ENCODE assay signal across 9 mouse cellular contexts in genomic region chr10:122964241-122964636, GRCm38 (mm10).
DNase-seq lines count a peak whose midpoint lies in the region; ATAC-seq and TF ChIP-seq lines count a peak whose summit lies in the region.
"Had no signal": no experiment of that assay in that cellular context is flagged by ENCODE, and none has a peak within 500 bp of the region (broad histone marks: within the 10 kb centered on the region; RNA-seq: fewer than 3 reads in every experiment).

No protein-coding gene starts in this region.

- H3K4me1 ChIP-seq in heart, embryonic 12.5 days (replicated peaks): peaks cover 32% of the 10 kb centered on the region
- H3K4me1 ChIP-seq in E14TG2a.4 (replicated peaks; ENCODE audit: low read depth, low read length): peaks cover 46% of the 10 kb centered on the region
- H3K4me1 ChIP-seq in forebrain, postnatal 0 days (ENCODE audit: insufficient read depth): peaks cover 10% of the 10 kb centered on the region; the same call in 1 of the 2 replicates
- peaks cover 30% of the 10 kb centered on the region for H3K4me1 ChIP-seq in limb, embryonic 15.5 days
- H3K4me1 ChIP-seq: liver, embryonic 12.5 days had no signal

- TF ChIP-seq CTCF in E14TG2a.4 (conservative IDR thresholded peaks at IDR 0.05; ENCODE audit: low read length): no peak
- no peak for TF ChIP-seq CTCF in forebrain, postnatal 0 days (IDR thresholded peaks at IDR 0.05; ENCODE audit: low read depth)

- WGBS in heart, embryonic 12.5 days: 26% methylated on average over 4 of the region's 4 CpGs
- WGBS in forebrain, postnatal 0 days: 30% methylated on average over 4 of the region's 4 CpGs
- 48% methylated on average over 4 of the region's 4 CpGs for WGBS in limb, embryonic 15.5 days

- no peak for ATAC-seq in heart, embryonic 12.5 days (ENCODE audit: insufficient number of reproducible peaks, low FRiP score)
- peak; percentile 30; the same call in 1 of the 2 replicates for ATAC-seq in forebrain, postnatal 0 days
- no peak for ATAC-seq in limb, embryonic 15.5 days (ENCODE audit: insufficient number of reproducible peaks, low FRiP score, low TSS enrichment, low read depth)
- ATAC-seq: liver, embryonic 12.5 days had no signal

- no peaks in the 10 kb centered on the region for H3K36me3 ChIP-seq in heart, embryonic 12.5 days
- no peaks in the 10 kb centered on the region for H3K36me3 ChIP-seq in E14TG2a.4 (ENCODE audit: insufficient read depth, low read length)
- H3K36me3 ChIP-seq in forebrain, postnatal 0 days (ENCODE audit: insufficient read depth): no peaks in the 10 kb centered on the region
- H3K36me3 ChIP-seq in limb, embryonic 15.5 days: no peaks in the 10 kb centered on the region
- H3K36me3 ChIP-seq: liver, embryonic 12.5 days had no signal

- peaks cover 8% of the 10 kb centered on the region for H3K9me3 ChIP-seq in heart, embryonic 12.5 days (replicated peaks)
- peaks cover 13% of the 10 kb centered on the region; the same call in 1 of the 2 replicates for H3K9me3 ChIP-seq in E14TG2a.4 (ENCODE audit: low read length)
- no peaks in the 10 kb centered on the region for H3K9me3 ChIP-seq in forebrain, postnatal 0 days (ENCODE audit: low read length)
- no peaks in the 10 kb centered on the region for H3K9me3 ChIP-seq in limb, embryonic 15.5 days
- H3K9me3 ChIP-seq: liver, embryonic 12.5 days had no signal

- peak overlapping the region; percentile 75 for H3K4me2 ChIP-seq in heart, embryonic 12.5 days
- H3K4me2 ChIP-seq in forebrain, postnatal 0 days (ENCODE audit: low read depth): peak overlapping the region; percentile 42; the same call in 1 of the 2 replicates
- peak overlapping the region; percentile 37; the same call in 1 of the 2 replicates for H3K4me2 ChIP-seq in limb, embryonic 15.5 days

- peaks cover 3% of the 10 kb centered on the region; the same call in 1 of the 2 replicates for H3K27me3 ChIP-seq in heart, embryonic 12.5 days (replicated peaks)
- peaks cover 34% of the 10 kb centered on the region for H3K27me3 ChIP-seq in E14TG2a.4 (ENCODE audit: insufficient read depth, low read length)
- H3K27me3 ChIP-seq in forebrain, postnatal 0 days (ENCODE audit: insufficient read depth, low read length): no peaks in the 10 kb centered on the region
- no peaks in the 10 kb centered on the region; the same call in 1 of the 2 replicates for H3K27me3 ChIP-seq in limb, embryonic 15.5 days

- 0 out of 2 replicates have a peak overlapping the region, but pooled peaks have one; percentile 60 for H3K9ac ChIP-seq in heart, embryonic 12.5 days
- H3K9ac ChIP-seq in forebrain, postnatal 0 days: 0 out of 2 replicates have a peak overlapping the region, but pooled peaks have one; percentile 39
- H3K9ac ChIP-seq in limb, embryonic 15.5 days: no peak overlapping the region
- H3K9ac ChIP-seq: liver, embryonic 12.5 days had no signal

- no peak overlapping the region for H3K27ac ChIP-seq in heart, embryonic 12.5 days (ENCODE audit: poor library complexity, severe bottlenecking)
- peak overlapping the region; percentile 29 for H3K27ac ChIP-seq in forebrain, postnatal 0 days (ENCODE audit: low read depth, low read length)
- no peak overlapping the region for H3K27ac ChIP-seq in limb, embryonic 15.5 days
- H3K27ac ChIP-seq: liver, embryonic 12.5 days had no signal

- DNase-seq in heart, adult 11 months: no peak
- no peak for DNase-seq in forebrain, postnatal 0 days
- no peak for DNase-seq in left cerebral cortex, adult 9 months (ENCODE audit: low spot score in 2 of 2)
- no peak for DNase-seq in urinary bladder, postnatal 4 days (ENCODE audit: low spot score in 2 of 2)
- no peak for DNase-seq in lung, postnatal 4 days

- peak overlapping the region; percentile 42; the same call in 1 of the 2 replicates for H3K4me3 ChIP-seq in heart, embryonic 12.5 days
- H3K4me3 ChIP-seq in E14TG2a.4 (replicated peaks; ENCODE audit: low read length): peak overlapping the region; percentile 32; the same call in 1 of the 2 replicates
- no peak overlapping the region; the same call in 1 of the 2 replicates for H3K4me3 ChIP-seq in forebrain, postnatal 0 days (ENCODE audit: low read depth, low read length)
- H3K4me3 ChIP-seq in limb, embryonic 15.5 days: no peak overlapping the region
- H3K4me3 ChIP-seq: liver, embryonic 12.5 days had no signal

Comparison
In these comparisons a context has a peak if more than half of its experiments do, and no peak if none do; other contexts are left out.
1. H3K4me3 ChIP-seq: peak in heart, embryonic 12.5 days (single experiment) and E14TG2a.4 (single experiment); none in forebrain, postnatal 0 days (single experiment) and limb, embryonic 15.5 days (single experiment).
2. Peak in every context shown above with its lines, with median percentiles within 50 percentile points of each other: H3K4me2 ChIP-seq.